Mouse (Mus musculus) central nervous system, embryonic 18 days (tissue): Measurements from ENCODE around the gene Nemp2. TPM values are rescaled to one million over a fixed set of nuclear protein-coding genes. Genes with fewer than 3 reads are reported as not detected.

Source experiments
- polyA plus RNA-seq: library from polyadenylated mRNA; depleted of rRNA; stranded (reverse); fragments of >200 nt; gene quantifications from 2 replicates; pipeline ENCODE4 v1.2.3, GENCODE M21; 2012; rRNA removed

Nemp2 gene
- polyA plus RNA-seq = 17.0 and 17.2 TPM in 2 replicates

DNA sequence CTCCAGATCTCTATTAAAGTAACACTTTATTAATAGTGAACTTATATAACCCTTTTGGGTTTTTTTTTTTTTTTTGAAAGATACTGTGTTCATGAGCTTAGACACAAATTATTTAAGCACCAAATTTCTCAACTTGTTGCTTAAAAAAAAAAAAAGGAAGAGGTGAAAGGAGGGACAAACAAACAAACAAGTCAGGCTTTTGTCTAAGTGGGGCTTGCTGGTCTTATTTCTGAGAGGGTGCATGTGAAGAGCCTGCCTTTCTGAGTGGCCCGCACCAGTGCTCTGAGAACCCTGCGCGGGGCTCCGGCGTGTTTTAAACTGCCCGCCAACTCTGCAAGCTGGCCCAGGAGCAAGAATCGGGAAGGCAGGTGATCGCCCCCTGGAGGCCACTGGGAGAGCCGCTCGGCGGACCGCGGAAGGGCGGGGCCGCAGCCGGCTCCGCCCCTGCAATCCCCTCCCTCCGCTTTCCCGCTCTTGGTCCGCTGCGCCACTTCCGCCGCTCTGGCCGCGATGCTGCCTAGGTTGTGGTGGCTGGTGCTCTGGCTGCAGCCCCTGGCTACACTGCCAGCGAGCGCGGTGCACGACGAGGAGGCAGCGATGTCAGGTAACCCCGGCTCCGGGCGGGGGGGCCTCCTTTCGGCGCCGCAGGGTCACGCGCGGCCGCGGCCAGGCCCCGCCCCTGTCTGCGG lies at the start of gene Nemp2:
TSS of gene Nemp2 (plus strand) at position 456 of the 689 bp plus-strand sequence.

Other genes starting within 250 kb of the Nemp2 start
- 13.8 and 14.3 TPM in 2 replicates for gene Nab1, start 130.0 kb upstream of the Nemp2 start, polyA plus RNA-seq
- gene Mfsd6, start 96.8 kb downstream of the Nemp2 start, polyA plus RNA-seq = 27.4 and 27.7 TPM in 2 replicates
- 31.3 and 36.2 TPM in 2 replicates for gene Inpp1, start 187.0 kb downstream of the Nemp2 start, polyA plus RNA-seq
- gene Hibch, start 214.2 kb downstream of the Nemp2 start, polyA plus RNA-seq = 21.0 and 22.7 TPM in 2 replicates